11 mouse cellular contexts compared by ENCODE assay signal in the genomic region with DNA sequence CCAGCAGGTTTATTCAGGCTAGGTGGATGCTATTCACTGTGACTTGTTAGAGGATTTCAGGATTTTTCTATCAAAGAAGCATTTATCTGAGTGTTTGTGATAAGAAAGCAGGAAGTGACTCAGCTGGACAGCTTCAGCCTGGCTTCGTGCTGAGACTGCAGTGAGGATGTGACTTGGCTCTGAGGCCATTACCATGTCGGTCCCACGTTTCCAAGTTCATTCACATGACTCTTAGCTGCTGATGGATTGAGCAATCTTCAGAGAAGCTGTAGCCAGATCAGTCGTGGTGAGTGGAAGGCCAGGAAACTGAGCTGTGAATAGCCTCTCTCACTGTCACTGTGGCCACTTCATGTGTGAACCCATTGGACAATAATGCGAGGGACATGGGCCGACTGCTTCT.
DNase-seq lines count a peak whose midpoint lies in the region; ATAC-seq and TF ChIP-seq lines count a peak whose summit lies in the region.
"Had no signal": no experiment of that assay in that cellular context is flagged by ENCODE, and none has a peak within 500 bp of the region (broad histone marks: within the 10 kb centered on the region; RNA-seq: fewer than 3 reads in every experiment).

No protein-coding gene starts in this region.

- intact Hi-C loops in gastrocnemius, postnatal 14 days (cut with DNase I; ENCODE audit: low total_unique reads) = no loop called here

- H3K9me3 ChIP-seq in liver, postnatal 0 days (ENCODE audit: low read length) = no peaks in the 10 kb centered on the region
- no peaks in the 10 kb centered on the region for H3K9me3 ChIP-seq in lung, postnatal 0 days (ENCODE audit: low read length)
- no peaks in the 10 kb centered on the region for H3K9me3 ChIP-seq in forebrain, embryonic 12.5 days
- H3K9me3 ChIP-seq: forebrain, embryonic 13.5 days; limb, embryonic 10.5 days; stomach, embryonic 15.5 days had no signal

- 0 out of 2 replicates have a peak, but pooled peaks have one; percentile 12 for TF ChIP-seq EP300 in liver, postnatal 0 days (IDR thresholded peaks at IDR 0.05; ENCODE audit: low read depth)
- no peak for TF ChIP-seq EP300 in lung, postnatal 0 days (IDR thresholded peaks at IDR 0.05)

- no peak for ATAC-seq in liver, postnatal 0 days
- ATAC-seq in lung, postnatal 0 days = peak; percentile 32
- no peak for ATAC-seq in forebrain, embryonic 12.5 days (ENCODE audit: low FRiP score)
- ATAC-seq: forebrain, embryonic 13.5 days had no signal

- H3K27ac ChIP-seq in liver, postnatal 0 days (ENCODE audit: low read depth) = no peak overlapping the region
- H3K27ac ChIP-seq in lung, postnatal 0 days (ENCODE audit: low read length) = no peak overlapping the region
- H3K27ac ChIP-seq in forebrain, embryonic 12.5 days = no peak overlapping the region
- H3K27ac ChIP-seq: forebrain, embryonic 13.5 days; limb, embryonic 10.5 days; stomach, embryonic 15.5 days had no signal

- no peaks in the 10 kb centered on the region for H3K36me3 ChIP-seq in liver, postnatal 0 days (replicated peaks; ENCODE audit: insufficient read depth, low read length)
- H3K36me3 ChIP-seq in lung, postnatal 0 days (ENCODE audit: insufficient read depth, low read length) = no peaks in the 10 kb centered on the region
- H3K36me3 ChIP-seq in forebrain, embryonic 12.5 days (replicated peaks) = no peaks in the 10 kb centered on the region
- H3K36me3 ChIP-seq: limb, embryonic 10.5 days; stomach, embryonic 15.5 days had no signal

- H3K27me3 ChIP-seq in liver, postnatal 0 days (ENCODE audit: insufficient read depth, low read length) = no peaks in the 10 kb centered on the region
- H3K27me3 ChIP-seq in lung, postnatal 0 days (replicated peaks; ENCODE audit: insufficient read depth, low read length) = no peaks in the 10 kb centered on the region
- H3K27me3 ChIP-seq in forebrain, embryonic 12.5 days = no peaks in the 10 kb centered on the region
- H3K27me3 ChIP-seq: forebrain, embryonic 13.5 days; stomach, embryonic 15.5 days had no signal

- DNase-seq in gastrocnemius, postnatal 14 days = peak; percentile 3
- DNase-seq in gastrocnemius, postnatal 10 days = no peak
- no peak for DNase-seq in liver, postnatal 0 days
- DNase-seq in liver = no peak
- peak; percentile 82 for DNase-seq in fibroblast of lung, adult 2 months (ENCODE audit: low read depth)
- peak; percentile 49 for DNase-seq in lung, postnatal 0 days (ENCODE audit: low spot score)
- DNase-seq in cerebellum, adult 9-10 months = no peak

- no peak overlapping the region for H3K4me3 ChIP-seq in liver, postnatal 0 days (ENCODE audit: low read depth, low read length)
- H3K4me3 ChIP-seq in lung, postnatal 0 days (ENCODE audit: low read depth, low read length) = no peak overlapping the region
- no peak overlapping the region for H3K4me3 ChIP-seq in forebrain, embryonic 12.5 days (replicated peaks)
- H3K4me3 ChIP-seq: forebrain, embryonic 13.5 days; limb, embryonic 10.5 days; stomach, embryonic 15.5 days had no signal

- no peaks in the 10 kb centered on the region for H3K4me1 ChIP-seq in liver, postnatal 0 days (ENCODE audit: insufficient read depth)
- H3K4me1 ChIP-seq in lung, postnatal 0 days (ENCODE audit: insufficient read depth, low read depth, low read length) = no peaks in the 10 kb centered on the region
- no peaks in the 10 kb centered on the region for H3K4me1 ChIP-seq in forebrain, embryonic 12.5 days
- H3K4me1 ChIP-seq: forebrain, embryonic 13.5 days; limb, embryonic 10.5 days; stomach, embryonic 15.5 days had no signal

- 41% methylated on average over 6 of the region's 6 CpGs for WGBS in liver, postnatal 0 days (ENCODE audit: insufficient replicate concordance)
- 38% methylated on average over 6 of the region's 6 CpGs for WGBS in lung, postnatal 0 days
- 82% methylated on average over 6 of the region's 6 CpGs for WGBS in forebrain, embryonic 12.5 days

- no peak overlapping the region for H3K4me2 ChIP-seq in liver, postnatal 0 days (ENCODE audit: low read depth, low read length)
- H3K4me2 ChIP-seq in lung, postnatal 0 days (replicated peaks; ENCODE audit: low read depth, low read length) = no peak overlapping the region
- no peak overlapping the region for H3K4me2 ChIP-seq in forebrain, embryonic 12.5 days
- H3K4me2 ChIP-seq: forebrain, embryonic 13.5 days; stomach, embryonic 15.5 days had no signal

- no peak for TF ChIP-seq CTCF in liver, postnatal 0 days (IDR thresholded peaks at IDR 0.05; ENCODE audit: low read depth)
- no peak for TF ChIP-seq CTCF in lung, postnatal 0 days (IDR thresholded peaks at IDR 0.05)

- H3K9ac ChIP-seq in liver, postnatal 0 days (replicated peaks) = no peak overlapping the region
- no peak overlapping the region for H3K9ac ChIP-seq in lung, postnatal 0 days (replicated peaks; ENCODE audit: low read depth)
- H3K9ac ChIP-seq in forebrain, embryonic 12.5 days = no peak overlapping the region
- H3K9ac ChIP-seq: forebrain, embryonic 13.5 days; stomach, embryonic 15.5 days had no signal

Comparison
In these comparisons a context has a peak if more than half of its experiments do, and no peak if none do; other contexts are left out.
1. DNase-seq: peak in gastrocnemius, postnatal 14 days (single experiment), fibroblast of lung, adult 2 months (single experiment) and lung, postnatal 0 days (single experiment); none in gastrocnemius, postnatal 10 days (single experiment), liver, postnatal 0 days (single experiment), liver (single experiment) and cerebellum, adult 9-10 months (single experiment).